Mouse (Mus musculus) lung, adult 2 months (tissue): Measurements from ENCODE around the gene D11Wsu47e.

Experiments
- CTCF ChIP-seq: fragments of 200-500 bp; IDR thresholded peaks from 2 replicates; pipeline ENCODE4 v1.5.1; 2011; ENCODE audit warnings: mild to moderate bottlenecking, low read length, control low read depth; ENCODE audit not compliant: insufficient read depth
- POLR2A ChIP-seq: fragments of 200-500 bp; IDR thresholded peaks from 2 replicates; pipeline ENCODE4 v1.6.1; 2011; ENCODE audit warnings: low read depth, mild to moderate bottlenecking, control low read depth, low read length, borderline replicate concordance; ENCODE audit errors: extremely low read depth

DNA sequence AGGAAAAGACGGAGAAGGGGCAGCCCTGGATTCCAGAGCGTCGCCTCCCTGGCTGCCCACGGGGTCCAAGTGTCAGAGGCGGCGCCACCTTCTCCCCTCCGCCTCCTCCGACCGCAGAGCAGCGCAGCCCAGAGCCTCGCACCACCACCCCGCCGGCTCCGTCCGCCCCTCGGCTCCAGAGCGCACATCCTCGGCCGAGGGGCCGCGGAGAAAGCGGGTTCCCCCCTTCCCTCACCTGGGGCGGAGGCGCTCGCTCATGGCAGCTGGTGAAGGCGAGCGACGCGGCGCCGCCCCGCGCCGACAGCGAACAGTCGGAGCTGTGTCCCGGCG is 620 bp upstream of the D11Wsu47e start:
- TF ChIP-seq POLR2A (no peak), CTCF (no peak)
